Mouse (Mus musculus): ENCODE results near the gene Zfp592. TPM values are rescaled to one million over a fixed set of nuclear protein-coding genes. Genes with fewer than 3 reads are reported as not detected.

Gene Zfp592
- total RNA-seq, 2 experiments from 2014 or later, result 22.3 to 33.1 TPM

Other genes with a start within 250 kb of the Zfp592 start
- 33.2 and 83.8 TPM in 2 replicates for gene Iqgap1, start 167.7 kb upstream of the Zfp592 start, total RNA-seq (2015; ENCODE audit: low replicate concordance)
- gene Iqgap1, start 167.7 kb upstream of the Zfp592 start, total RNA-seq (2017; ENCODE audit: low replicate concordance), result 30.0 and 35.0 TPM in 2 replicates
- not detected in 2 replicates for gene Zscan2, start 132.8 kb upstream of the Zfp592 start, total RNA-seq (2015; ENCODE audit: low replicate concordance)
- 0.51 and 2.9 TPM in 2 replicates for gene Zscan2, start 132.8 kb upstream of the Zfp592 start, total RNA-seq (2017; ENCODE audit: low replicate concordance)
- 4.0 and 9.6 TPM in 2 replicates for gene Wdr73, start 92.4 kb upstream of the Zfp592 start, total RNA-seq (2015; ENCODE audit: low replicate concordance)
- 1.6 and 4.1 TPM in 2 replicates for gene Wdr73, start 92.4 kb upstream of the Zfp592 start, total RNA-seq (2017; ENCODE audit: low replicate concordance)
- gene Nmb, start 88.6 kb upstream of the Zfp592 start, total RNA-seq (2015; ENCODE audit: low replicate concordance), result 17.6 TPM in 1 of 2 replicates, not detected in the other
- 2.9 TPM in 1 of 2 replicates, not detected in the other for gene Nmb, start 88.6 kb upstream of the Zfp592 start, total RNA-seq (2017; ENCODE audit: low replicate concordance)
- 59.5 and 114 TPM in 2 replicates for gene Sec11a, start 45.9 kb upstream of the Zfp592 start, total RNA-seq (2015; ENCODE audit: low replicate concordance)
- gene Sec11a, start 45.9 kb upstream of the Zfp592 start, total RNA-seq (2017; ENCODE audit: low replicate concordance), result 60.1 and 88.2 TPM in 2 replicates
- gene Alpk3, start 63.9 kb downstream of the Zfp592 start, total RNA-seq (2015; ENCODE audit: low replicate concordance), result 0.36 TPM in 1 of 2 replicates, not detected in the other
- not detected in 2 replicates for gene Alpk3, start 63.9 kb downstream of the Zfp592 start, total RNA-seq (2017; ENCODE audit: low replicate concordance)
- not detected in 2 replicates for gene Slc28a1, start 121.1 kb downstream of the Zfp592 start, total RNA-seq (2015; ENCODE audit: low replicate concordance)
- gene Slc28a1, start 121.1 kb downstream of the Zfp592 start, total RNA-seq (2017; ENCODE audit: low replicate concordance), result not detected in 2 replicates
- 1.8 and 32.3 TPM in 2 replicates for gene Pde8a, start 219.9 kb downstream of the Zfp592 start, total RNA-seq (2015; ENCODE audit: low replicate concordance)
- 2.3 TPM in 1 of 2 replicates, not detected in the other for gene Pde8a, start 219.9 kb downstream of the Zfp592 start, total RNA-seq (2017; ENCODE audit: low replicate concordance)

Data from erythroid progenitor cell, adult 5-6 weeks (primary cell).